Mouse (Mus musculus) spleen, embryonic (tissue): ENCODE results near the gene St13.

Experiments used
- CTCF ChIA-PET: fragments of 350-600 bp; sonication (Branson Sonifier 250); formaldehyde crosslinking; loops from one replicate; lab custom pipeline; 2022; lab: Charles Lee

The St13 gene

GRCm38 (mm10) chr15:81327501-81327900 is 72.4 kb downstream of the St13 start:
- CTCF ChIA-PET = no interaction called here

- CTCF ChIA-PET = no interaction called here
Measured at GRCm38 (mm10) chr15:81324979-81325378, 74.9 kb downstream of the St13 start.

GRCm38 (mm10) chr15:81320137-81320536 is 79.7 kb downstream of the St13 start:
- CTCF ChIA-PET = no interaction called here

GRCm38 (mm10) chr15:81319462-81319861 is 80.4 kb downstream of the St13 start:
- CTCF ChIA-PET = no interaction called here

- CTCF ChIA-PET = no interaction called here
Measured at GRCm38 (mm10) chr15:81313928-81314327, 85.9 kb downstream of the St13 start.
